ENCODE assay signal across 8 mouse cellular contexts in the genomic region with DNA sequence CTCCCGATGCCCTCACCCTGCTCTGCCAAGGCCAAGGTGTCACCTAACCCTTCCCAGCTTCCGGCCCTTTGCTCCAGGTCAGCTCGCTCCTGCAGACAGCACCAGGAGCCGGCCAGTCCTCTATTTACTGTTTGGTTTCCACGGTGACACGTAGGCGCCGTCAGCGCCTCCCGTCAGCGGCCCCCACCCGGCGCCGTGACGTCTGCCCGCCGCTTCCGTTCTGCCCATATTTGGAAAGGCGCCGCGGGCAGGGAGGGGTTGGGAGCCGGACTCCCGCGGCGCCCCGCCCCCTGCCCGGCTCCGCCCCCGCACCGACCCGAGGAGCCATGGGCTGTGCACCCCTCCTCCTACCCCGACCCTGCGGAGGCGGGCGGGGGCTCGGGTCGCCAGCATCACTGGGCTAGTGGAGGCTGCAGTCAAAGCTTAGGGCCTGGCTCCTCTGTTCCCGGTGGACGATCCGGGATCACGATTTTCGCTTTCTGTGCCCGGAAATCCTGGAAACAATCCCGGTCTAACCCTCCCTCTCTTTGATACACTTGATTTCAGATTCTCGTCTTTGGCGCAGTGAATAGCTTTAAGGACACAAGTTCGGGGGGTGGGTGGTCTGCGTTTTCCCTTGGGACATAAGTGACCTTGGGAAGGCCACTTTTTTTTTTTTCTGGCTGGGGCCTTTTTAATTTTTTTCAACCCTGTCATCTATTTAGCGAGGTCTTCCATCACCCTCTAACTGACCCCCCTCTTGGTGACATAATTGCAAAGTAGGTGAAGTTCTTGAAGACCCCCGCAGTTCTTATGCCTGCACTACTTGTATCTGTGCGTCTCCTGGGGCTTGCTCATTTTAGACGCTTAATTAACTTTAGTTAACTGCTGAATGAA. TPM values are rescaled to one million over a fixed set of nuclear protein-coding genes. Genes with fewer than 3 reads are reported as not detected.
A peak's percentile ranks its signal among the peaks of the same experiment; 100 is the strongest.
DNase-seq lines count a peak whose midpoint lies in the region; ATAC-seq and TF ChIP-seq lines count a peak whose summit lies in the region.

No protein-coding gene starts in this region.

- H3K36me3 ChIP-seq in embryonic facial prominence, embryonic 11.5 days (replicated peaks; ENCODE audit: control insufficient read depth, insufficient read depth, low read depth, low read length): no peaks in the 10 kb centered on the region
- H3K36me3 ChIP-seq in kidney, adult 2 months (ENCODE audit: control insufficient read depth, insufficient read depth, low read length): no peaks in the 10 kb centered on the region
- no peaks in the 10 kb centered on the region for H3K36me3 ChIP-seq in limb, embryonic 11.5 days (ENCODE audit: control insufficient read depth, insufficient read depth, low read length)
- H3K36me3 ChIP-seq in midbrain, embryonic 13.5 days: no peaks in the 10 kb centered on the region
- no peaks in the 10 kb centered on the region for H3K36me3 ChIP-seq in small intestine, adult 2 months (ENCODE audit: control insufficient read depth, insufficient read depth, low read length)

- peak overlapping the region; percentile 52 for H3K4me3 ChIP-seq in embryonic facial prominence, embryonic 11.5 days (ENCODE audit: low read depth, low read length)
- H3K4me3 ChIP-seq in kidney, adult 2 months (ENCODE audit: insufficient read depth, low read depth, low read length): peak overlapping the region; percentile 78
- peak overlapping the region; percentile 40 for H3K4me3 ChIP-seq in limb, embryonic 11.5 days (ENCODE audit: low read depth, low read length)
- H3K4me3 ChIP-seq in midbrain, embryonic 13.5 days (replicated peaks): peak overlapping the region; percentile 59
- H3K4me3 ChIP-seq in small intestine, adult 2 months (ENCODE audit: low read depth, low read length): peak overlapping the region; percentile 94

- H3K27me3 ChIP-seq in embryonic facial prominence, embryonic 11.5 days (ENCODE audit: control insufficient read depth, insufficient read depth, low read length): no peaks in the 10 kb centered on the region
- no peaks in the 10 kb centered on the region for H3K27me3 ChIP-seq in kidney, adult 2 months (replicated peaks; ENCODE audit: control insufficient read depth, insufficient read depth, low read length)
- H3K27me3 ChIP-seq in limb, embryonic 11.5 days (ENCODE audit: control insufficient read depth, insufficient read depth, low read length): no peaks in the 10 kb centered on the region
- peaks cover 12% of the 10 kb centered on the region; the same call in 1 of the 2 replicates for H3K27me3 ChIP-seq in midbrain, embryonic 13.5 days
- no peaks in the 10 kb centered on the region for H3K27me3 ChIP-seq in small intestine, adult 2 months (ENCODE audit: control insufficient read depth, insufficient read depth, low read length)

- WGBS in embryonic facial prominence, embryonic 11.5 days: under 1% methylated on average over 52 of the region's 52 CpGs
- under 1% methylated on average over 52 of the region's 52 CpGs for WGBS in kidney, adult 2 months
- under 1% methylated on average over 52 of the region's 52 CpGs for WGBS in limb, embryonic 11.5 days
- under 1% methylated on average over 52 of the region's 52 CpGs for WGBS in midbrain, embryonic 13.5 days
- WGBS in small intestine, adult 2 months: under 1% methylated on average over 52 of the region's 52 CpGs

- peak; percentile 90 for DNase-seq in 3134 (ENCODE audit: extremely low read depth, insufficient read length, low spot score)
- DNase-seq in adrenal gland, postnatal 25 days: peak; percentile 99
- DNase-seq in embryonic facial prominence, embryonic 11.5 days (ENCODE audit: low spot score): peak; percentile 97
- DNase-seq in heart, adult 18-20 months: peak; percentile 97 to 98
- peak; percentile 97 for DNase-seq in kidney, adult 2 months
- DNase-seq in limb, embryonic 11.5 days (ENCODE audit: low spot score): peak; percentile 97

- H3K9ac ChIP-seq in embryonic facial prominence, embryonic 11.5 days (replicated peaks; ENCODE audit: low read length): peak overlapping the region; percentile 55
- H3K9ac ChIP-seq in limb, embryonic 11.5 days (ENCODE audit: low read length): peak overlapping the region; percentile 70
- H3K9ac ChIP-seq in midbrain, embryonic 13.5 days (replicated peaks): peak overlapping the region; percentile 71

- H3K4me1 ChIP-seq in embryonic facial prominence, embryonic 11.5 days (ENCODE audit: control insufficient read depth, insufficient read depth, low read length): no peaks in the 10 kb centered on the region
- no peaks in the 10 kb centered on the region; the same call in 1 of the 2 replicates for H3K4me1 ChIP-seq in kidney, adult 2 months (ENCODE audit: control insufficient read depth, insufficient read depth, low read length)
- H3K4me1 ChIP-seq in limb, embryonic 11.5 days (ENCODE audit: control insufficient read depth, insufficient read depth, low read length): peaks cover 4% of the 10 kb centered on the region; the same call in 1 of the 2 replicates
- H3K4me1 ChIP-seq in midbrain, embryonic 13.5 days (replicated peaks): peaks cover 20% of the 10 kb centered on the region
- H3K4me1 ChIP-seq in small intestine, adult 2 months (ENCODE audit: control insufficient read depth, insufficient read depth, insufficient read length, low read length): peaks cover 10% of the 10 kb centered on the region; the same call in 1 of the 2 replicates

- H3K9me3 ChIP-seq in embryonic facial prominence, embryonic 11.5 days (replicated peaks; ENCODE audit: control insufficient read depth, low read length): no peaks in the 10 kb centered on the region
- no peaks in the 10 kb centered on the region for H3K9me3 ChIP-seq in limb, embryonic 11.5 days (ENCODE audit: control insufficient read depth, low read length)
- H3K9me3 ChIP-seq in midbrain, embryonic 13.5 days: no peaks in the 10 kb centered on the region

- H3K27ac ChIP-seq in embryonic facial prominence, embryonic 11.5 days (replicated peaks; ENCODE audit: low read depth, low read length): no peak overlapping the region
- H3K27ac ChIP-seq in kidney, adult 2 months (ENCODE audit: insufficient read depth, low read depth, low read length): peak overlapping the region; percentile 66; the same call in 1 of the 2 replicates
- H3K27ac ChIP-seq in limb, embryonic 11.5 days (replicated peaks; ENCODE audit: low read depth, low read length): peak overlapping the region; percentile 78
- H3K27ac ChIP-seq in midbrain, embryonic 13.5 days: peak overlapping the region; percentile 74
- H3K27ac ChIP-seq in small intestine, adult 2 months (ENCODE audit: insufficient read depth, low read depth, low read length): peak overlapping the region; percentile 85

- no peak for TF ChIP-seq POLR2A in kidney, adult 2 months (IDR thresholded peaks at IDR 0.05; ENCODE audit: low read depth, low read length)
- TF ChIP-seq POLR2A in small intestine, adult 2 months (IDR thresholded peaks at IDR 0.05; ENCODE audit: low read depth, low read length): peak; percentile 40

- peak overlapping the region; percentile 66 for H3K4me2 ChIP-seq in embryonic facial prominence, embryonic 11.5 days (ENCODE audit: low read depth, low read length)
- peak overlapping the region; percentile 58 for H3K4me2 ChIP-seq in limb, embryonic 11.5 days (ENCODE audit: low read depth, severe bottlenecking)
- peak overlapping the region; percentile 74 for H3K4me2 ChIP-seq in midbrain, embryonic 13.5 days (replicated peaks)

- peak; percentile 93 for ATAC-seq in embryonic facial prominence, embryonic 11.5 days (replicated peaks; ENCODE audit: insufficient number of reproducible peaks, low FRiP score, low TSS enrichment, low read depth)
- peak; percentile 96 for ATAC-seq in limb, embryonic 11.5 days (ENCODE audit: insufficient number of reproducible peaks, low FRiP score, low TSS enrichment, low read depth)
- peak; percentile 96 for ATAC-seq in midbrain, embryonic 13.5 days

- no peak for TF ChIP-seq CTCF in kidney, adult 2 months (conservative IDR thresholded peaks at IDR 0.05; ENCODE audit: insufficient read depth, insufficient read length, low read depth, low read length)
- no peak for TF ChIP-seq CTCF in small intestine, adult 2 months (IDR thresholded peaks at IDR 0.05; ENCODE audit: extremely low read depth, insufficient read length, insufficient replicate concordance, low read depth, low read length)

RNA-seq across cellular contexts. Expression of gene Fos, which starts 12.4 kb away (rescaled TPM):
- 1.9 and 2.0 TPM in 2 replicates for total RNA-seq in adrenal gland, postnatal 25 days (2021)
- polyA plus RNA-seq in embryonic facial prominence, embryonic 11.5 days (2014; fragmentation: Nextera tagmentation; extraction: Ambion mirVana): 1.1 and 1.6 TPM in 2 replicates
- total RNA-seq in heart, adult 18-20 months (2021): 1 to 10 TPM; 2.1 to 5.4 TPM
- polyA plus RNA-seq in kidney, adult 2 months (2012; rRNA removed): 1.2 and 1.3 TPM in 2 replicates
- 0.89 and 1.2 TPM in 2 replicates for polyA plus RNA-seq in limb, embryonic 11.5 days (2014; fragmentation: Nextera tagmentation; extraction: Ambion mirVana)
- polyA plus RNA-seq in midbrain, embryonic 13.5 days (2015; fragmentation: Nextera tagmentation; extraction: Ambion mirVana): 0.82 and 0.90 TPM in 2 replicates
- polyA plus RNA-seq in small intestine, adult 2 months (2012; rRNA removed): 103 and 283 TPM in 2 replicates

Comparison
In these comparisons a context has a peak if more than half of its experiments do, and no peak if none do; other contexts are left out.
1. H3K4me3 ChIP-seq: peak in every context shown above with its lines; median percentile 94 in small intestine, adult 2 months; 78 in kidney, adult 2 months; 59 in midbrain, embryonic 13.5 days; 52 in embryonic facial prominence, embryonic 11.5 days; 40 in limb, embryonic 11.5 days.
2. RNA of gene Fos, which starts 12.4 kb away (polyA plus RNA-seq): 103 to 283 TPM in small intestine, adult 2 months; 1.2 to 1.3 TPM in kidney, adult 2 months, 1.1 to 1.6 TPM in embryonic facial prominence, embryonic 11.5 days, 0.82 to 0.90 TPM in midbrain, embryonic 13.5 days and 0.89 to 1.2 TPM in limb, embryonic 11.5 days; every median in the first group is over 10 times any median in the second.
3. Peak in every context shown above with its lines, with median percentiles within 50 percentile points of each other: DNase-seq, ATAC-seq, H3K4me2 ChIP-seq and H3K9ac ChIP-seq.